Mouse (Mus musculus) C2C12 (cell line): Measurements from ENCODE around the gene Gng7. TPM values are rescaled to one million over a fixed set of nuclear protein-coding genes. Genes with fewer than 3 reads are reported as not detected.

Source experiments
- H3K27me3 ChIP-seq: one replicate; pipeline ENCODE4 v1.6.1; 2011; ENCODE audit not compliant: control insufficient read depth, insufficient read depth, insufficient read length
- H3K36me3 ChIP-seq: one replicate; pipeline ENCODE4 v1.6.1; 2011; ENCODE audit not compliant: control insufficient read depth, insufficient read depth
- H3K4me3 ChIP-seq: one replicate; pipeline ENCODE4 v1.5.1; 2011; ENCODE audit warnings: mild to moderate bottlenecking, control low read depth; ENCODE audit not compliant: poor library complexity, insufficient read depth, severe bottlenecking
- H3K79me2 ChIP-seq: one replicate; pipeline ENCODE4 v1.6.1; 2011; ENCODE audit not compliant: control insufficient read depth, insufficient read depth
- H3K79me3 ChIP-seq: one replicate; pipeline ENCODE4 v1.6.1; 2011; ENCODE audit warnings: low read depth, control low read depth
- H3ac ChIP-seq: one replicate; pipeline ENCODE3; 2011; ENCODE audit warnings: low read depth; ENCODE audit not compliant: control insufficient read depth, insufficient read length
- CEBPB ChIP-seq: IDR thresholded peaks from one replicate; pipeline ENCODE4 v1.6.1; 2011; ENCODE audit warnings: low read depth, mild to moderate bottlenecking, control low read depth, moderate library complexity
- CTCF ChIP-seq: IDR thresholded peaks from one replicate; pipeline ENCODE4 v1.5.1; 2011; ENCODE audit not compliant: control insufficient read depth, insufficient read depth, insufficient read length
- FOSL1 ChIP-seq: IDR thresholded peaks from one replicate; pipeline ENCODE4 v1.8.0; 2011; ENCODE audit warnings: mild to moderate bottlenecking, low read length; ENCODE audit not compliant: poor library complexity, insufficient read depth, severe bottlenecking
- MAX ChIP-seq: IDR thresholded peaks from one replicate; pipeline ENCODE4 v1.6.1; 2011; ENCODE audit warnings: mild to moderate bottlenecking, control low read depth
- MYOD1 ChIP-seq: IDR thresholded peaks from one replicate; pipeline ENCODE4 v1.6.1; 2011; ENCODE audit warnings: low read depth; ENCODE audit not compliant: control insufficient read depth, insufficient read length
- MYOG ChIP-seq: IDR thresholded peaks from one replicate; pipeline ENCODE4 v1.6.1; 2011; ENCODE audit not compliant: control insufficient read depth, insufficient read length; ENCODE audit errors: extremely low read depth
- USF1 ChIP-seq: IDR thresholded peaks from one replicate; pipeline ENCODE4 v1.6.1; 2011; ENCODE audit warnings: low read depth, mild to moderate bottlenecking, control low read depth, moderate library complexity
- polyA plus RNA-seq: library from polyadenylated mRNA; unstranded; fragments of >200 nt; fragmentation: generic; extraction: Trizol; gene quantifications from one replicate; pipeline ENCODE4 v1.2.1, GENCODE M21; 2012; ENCODE audit warnings: missing spikeins

Gng7 gene
- polyA plus RNA-seq, 1 experiment: 0.25 TPM

- Histone ChIP-seq H3K4me3 (no peak overlapping the region), H3K36me3 (peaks cover 46% of the 10 kb centered on the region), H3K79me3 (peaks cover 19% of the 10 kb centered on the region), H3K79me2 (peaks cover 27% of the 10 kb centered on the region), H3ac (peak overlapping the region; percentile 12), H3K27me3 (no peaks in the 10 kb centered on the region)
- no peak for TF ChIP-seq USF1
- TF ChIP-seq CTCF: no peak
- no peak for TF ChIP-seq MYOG
- TF ChIP-seq CEBPB: no peak
- TF ChIP-seq MYOD1: no peak
- no peak for TF ChIP-seq FOSL1
- no peak for TF ChIP-seq MAX
These were observed 115.7 kb downstream of the Gng7 start for GRCm38 (mm10) chr10:80899074-80899473.

Other genes starting within 250 kb of the Gng7 start
- gene Sf3a2, start 216.7 kb downstream of the Gng7 start, polyA plus RNA-seq: 106 TPM
- 74.8 TPM for gene Plekhj1, start 216.3 kb downstream of the Gng7 start, polyA plus RNA-seq
- gene Amh, start 209.7 kb downstream of the Gng7 start, polyA plus RNA-seq: 0.87 TPM
- 29.2 TPM for gene Jsrp1, start 201.4 kb downstream of the Gng7 start, polyA plus RNA-seq
- gene Oaz1, start 188.3 kb downstream of the Gng7 start, polyA plus RNA-seq: 1,494 TPM
- 0.05 TPM for gene Lingo3, start 170.9 kb downstream of the Gng7 start, polyA plus RNA-seq
- gene Lsm7, start 159.7 kb downstream of the Gng7 start, polyA plus RNA-seq: 297 TPM
- 31.2 TPM for gene Sppl2b, start 159.7 kb downstream of the Gng7 start, polyA plus RNA-seq
- 0.02 TPM for gene Tmprss9, start 143.1 kb downstream of the Gng7 start, polyA plus RNA-seq
- 263 TPM for gene Timm13, start 114.0 kb downstream of the Gng7 start, polyA plus RNA-seq
- 66.4 TPM for gene Lmnb2, start 96.7 kb downstream of the Gng7 start, polyA plus RNA-seq
- 37.2 TPM for gene Gadd45b, start 84.9 kb downstream of the Gng7 start, polyA plus RNA-seq
- 0.28 TPM for gene Diras1, start 10.7 kb upstream of the Gng7 start, polyA plus RNA-seq
- gene Slc39a3, start 22.5 kb upstream of the Gng7 start, polyA plus RNA-seq: 11.6 TPM
- gene Sgta, start 45.2 kb upstream of the Gng7 start, polyA plus RNA-seq: 154 TPM
- gene Thop1, start 55.1 kb upstream of the Gng7 start, polyA plus RNA-seq: 67.3 TPM
- 0.06 TPM for gene Creb3l3, start 83.9 kb upstream of the Gng7 start, polyA plus RNA-seq
- 92.2 TPM for gene Map2k2, start 91.0 kb upstream of the Gng7 start, polyA plus RNA-seq
- 19.9 TPM for gene Zbtb7a, start 120.3 kb upstream of the Gng7 start, polyA plus RNA-seq
- 31.6 TPM for gene Pias4, start 153.0 kb upstream of the Gng7 start, polyA plus RNA-seq
- gene Eef2, start 161.7 kb upstream of the Gng7 start, polyA plus RNA-seq: 2,537 TPM
- 72.8 TPM for gene Dapk3, start 168.1 kb upstream of the Gng7 start, polyA plus RNA-seq
- gene 4930442H23Rik, start 168.9 kb upstream of the Gng7 start, polyA plus RNA-seq: 0.07 TPM
- 0.18 TPM for gene Nmrk2, start 187.1 kb upstream of the Gng7 start, polyA plus RNA-seq
- gene Atcay, start 215.9 kb upstream of the Gng7 start, polyA plus RNA-seq: 0.26 TPM
- gene Zfr2, start 218.2 kb upstream of the Gng7 start, polyA plus RNA-seq: 0.19 TPM
- gene Matk, start 238.0 kb upstream of the Gng7 start, polyA plus RNA-seq: 0.98 TPM